Mouse (Mus musculus) liver, embryonic 14.5 days (tissue): ENCODE measurements around the gene Catsper3.

Source experiments
- CTCF ChIP-seq: IDR thresholded peaks from 2 replicates; pipeline ENCODE4 v1.5.1; 2016; ENCODE audit warnings: antibody characterized with exemption, low read depth, control low read depth
- EP300 ChIP-seq: IDR thresholded peaks from 2 replicates; pipeline ENCODE4 v1.6.1; 2016; ENCODE audit warnings: antibody characterized with exemption, low read depth

GRCm38 (mm10) chr13:55847805-55848204, 63.4 kb downstream of the Catsper3 start:
- TF ChIP-seq CTCF (no peak), EP300 (no peak)
